Mouse (Mus musculus) adrenal gland, postnatal 0 days (tissue): Measurements from ENCODE around the gene Prl2c2. TPM values are rescaled to one million over a fixed set of nuclear protein-coding genes. Genes with fewer than 3 reads are reported as not detected.

Source experiments
- polyA plus RNA-seq: library from polyadenylated mRNA; unstranded; fragments of >200 nt; fragmentation: Nextera tagmentation; extraction: Ambion mirVana; gene quantifications from 2 replicates; pipeline ENCODE4 v1.2.1, GENCODE M21; 2015

Prl2c2 gene
- polyA plus RNA-seq: 0.25 TPM in 1 of 2 replicates, not detected in the other

DNA sequence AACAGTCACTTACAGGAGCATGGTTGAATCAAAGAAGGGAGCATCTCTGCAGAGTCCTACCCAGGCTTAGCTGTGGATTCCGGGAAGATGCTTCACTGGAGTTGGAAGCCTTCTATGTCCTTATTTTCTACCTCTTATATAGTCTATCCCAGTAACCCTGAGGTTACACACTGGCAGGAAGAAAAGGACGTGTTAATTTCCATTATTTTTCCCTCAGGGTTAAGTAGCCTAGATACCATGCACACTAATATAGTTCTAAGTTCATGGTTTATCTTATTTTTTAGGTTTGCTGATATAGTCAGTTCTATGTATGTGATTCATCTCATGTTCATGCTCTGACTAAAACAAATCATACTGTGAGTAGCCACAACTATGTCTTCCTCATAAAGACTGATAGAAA is at the start of gene Prl2c2:
Gene Prl2c2 (minus strand): TSS at position 101 of the 400 bp plus-strand sequence.

Other genes starting within 250 kb of the Prl2c2 start
- gene Prl2c3, start 205.3 kb downstream of the Prl2c2 start, polyA plus RNA-seq: 0.39 TPM in 1 of 2 replicates, not detected in the other
- not detected in 2 replicates for gene Prl2c5, start 177.3 kb upstream of the Prl2c2 start, polyA plus RNA-seq